Comparison of ENCODE assay signal across 8 mouse cellular contexts in genomic region chr2:131561891-131562585, GRCm38 (mm10). TPM values are rescaled to one million over a fixed set of nuclear protein-coding genes. Genes with fewer than 3 reads are reported as not detected.
DNase-seq lines count a peak whose midpoint lies in the region; ATAC-seq and TF ChIP-seq lines count a peak whose summit lies in the region.

Gene Adra1d, minus strand, starts transcription at chr2:131562283.

- H3K4me3 ChIP-seq in C2C12 (ENCODE audit: insufficient read depth, poor library complexity, severe bottlenecking): peak within 1 kb of the TSS; percentile 26
- peak within 1 kb of the TSS; percentile 56 for H3K4me3 ChIP-seq in embryonic facial prominence, embryonic 13.5 days
- H3K4me3 ChIP-seq in hindbrain, embryonic 13.5 days: peak within 1 kb of the TSS; percentile 52
- peak within 1 kb of the TSS; percentile 42 for H3K4me3 ChIP-seq in limb, embryonic 11.5 days (ENCODE audit: low read depth, low read length)
- H3K4me3 ChIP-seq in neural tube, embryonic 15.5 days (replicated peaks): peak within 1 kb of the TSS; percentile 47

- H3K27ac ChIP-seq in embryonic facial prominence, embryonic 13.5 days: no peak within 1 kb of the TSS
- no peak within 1 kb of the TSS for H3K27ac ChIP-seq in hindbrain, embryonic 13.5 days
- no peak within 1 kb of the TSS for H3K27ac ChIP-seq in limb, embryonic 11.5 days (replicated peaks; ENCODE audit: low read depth, low read length)
- no peak within 1 kb of the TSS for H3K27ac ChIP-seq in neural tube, embryonic 15.5 days (replicated peaks)

- H3K79me3 ChIP-seq in C2C12 (ENCODE audit: low read depth): no peaks in the 10 kb centered on the region

- peak within 1 kb of the TSS; percentile 87 for H3K4me2 ChIP-seq in embryonic facial prominence, embryonic 13.5 days
- peak within 1 kb of the TSS; percentile 78 for H3K4me2 ChIP-seq in hindbrain, embryonic 13.5 days
- peak within 1 kb of the TSS; percentile 77 for H3K4me2 ChIP-seq in limb, embryonic 11.5 days (ENCODE audit: low read depth, severe bottlenecking)
- peak within 1 kb of the TSS; percentile 89 for H3K4me2 ChIP-seq in neural tube, embryonic 15.5 days

- WGBS in embryonic facial prominence, embryonic 13.5 days: 1% methylated on average over 77 of the region's 82 CpGs
- WGBS in hindbrain, embryonic 13.5 days: under 1% methylated on average over 70 of the region's 82 CpGs
- under 1% methylated on average over 54 of the region's 82 CpGs for WGBS in limb, embryonic 11.5 days
- WGBS in neural tube, embryonic 15.5 days: under 1% methylated on average over 59 of the region's 82 CpGs

- peak within 1 kb of the TSS; percentile 63 for H3ac ChIP-seq in C2C12 (ENCODE audit: control insufficient read depth, insufficient read length, low read depth)

- H3K4me1 ChIP-seq in embryonic facial prominence, embryonic 13.5 days: peaks cover 21% of the 10 kb centered on the region
- peaks cover 19% of the 10 kb centered on the region for H3K4me1 ChIP-seq in hindbrain, embryonic 13.5 days (replicated peaks)
- H3K4me1 ChIP-seq in limb, embryonic 11.5 days (ENCODE audit: control insufficient read depth, insufficient read depth, low read length): 0 out of 2 replicates have a peak, but pooled peaks cover 2% of the 10 kb centered on the region
- peaks cover 25% of the 10 kb centered on the region for H3K4me1 ChIP-seq in neural tube, embryonic 15.5 days

- H3K79me2 ChIP-seq in C2C12 (ENCODE audit: control insufficient read depth, insufficient read depth): no peaks in the 10 kb centered on the region

- no peak for DNase-seq in frontal cortex, postnatal 14 days (ENCODE audit: low spot score in 2 of 2)
- DNase-seq in limb, embryonic 11.5 days (ENCODE audit: low spot score): peak; percentile 57

- no peak for TF ChIP-seq CTCF in C2C12 (IDR thresholded peaks at IDR 0.05; ENCODE audit: control insufficient read depth, insufficient read depth, insufficient read length)

- ATAC-seq in frontal cortex, adult (ENCODE audit: low TSS enrichment): peak; percentile 2; the same call in 1 of the 2 replicates
- ATAC-seq in embryonic facial prominence, embryonic 13.5 days (ENCODE audit: insufficient number of reproducible peaks, insufficient read depth, low FRiP score, low TSS enrichment, low read depth): no peak
- ATAC-seq in hindbrain, embryonic 13.5 days (ENCODE audit: low FRiP score): peak; percentile 62
- ATAC-seq in limb, embryonic 11.5 days (ENCODE audit: insufficient number of reproducible peaks, low FRiP score, low TSS enrichment, low read depth): peak; percentile 63
- ATAC-seq in neural tube, embryonic 15.5 days (ENCODE audit: low FRiP score): peak; percentile 64
- ATAC-seq in monocyte, adult 5-6 weeks (replicated peaks; ENCODE audit: insufficient number of reproducible peaks, low FRiP score, low TSS enrichment, poor library complexity, severe bottlenecking): no peak

- H3K9ac ChIP-seq in embryonic facial prominence, embryonic 13.5 days: peak within 1 kb of the TSS; percentile 69
- H3K9ac ChIP-seq in hindbrain, embryonic 13.5 days: peak within 1 kb of the TSS; percentile 66
- peak within 1 kb of the TSS; percentile 43 for H3K9ac ChIP-seq in limb, embryonic 11.5 days (ENCODE audit: low read length)
- H3K9ac ChIP-seq in neural tube, embryonic 15.5 days (replicated peaks): peak within 1 kb of the TSS; percentile 37

- H3K27me3 ChIP-seq in C2C12 (ENCODE audit: control insufficient read depth, insufficient read depth, insufficient read length): no peaks in the 10 kb centered on the region
- H3K27me3 ChIP-seq in embryonic facial prominence, embryonic 13.5 days: peaks cover 93% of the 10 kb centered on the region
- peaks cover 91% of the 10 kb centered on the region for H3K27me3 ChIP-seq in hindbrain, embryonic 13.5 days
- peaks cover 61% of the 10 kb centered on the region for H3K27me3 ChIP-seq in limb, embryonic 11.5 days (ENCODE audit: control insufficient read depth, insufficient read depth, low read length)
- H3K27me3 ChIP-seq in neural tube, embryonic 15.5 days (replicated peaks): peaks cover 76% of the 10 kb centered on the region

- H3K9me3 ChIP-seq in embryonic facial prominence, embryonic 13.5 days: no peaks in the 10 kb centered on the region
- H3K9me3 ChIP-seq in hindbrain, embryonic 13.5 days: no peaks in the 10 kb centered on the region
- H3K9me3 ChIP-seq in limb, embryonic 11.5 days (ENCODE audit: control insufficient read depth, low read length): no peaks in the 10 kb centered on the region
- no peaks in the 10 kb centered on the region for H3K9me3 ChIP-seq in neural tube, embryonic 15.5 days (replicated peaks)

- H3K36me3 ChIP-seq in C2C12 (ENCODE audit: control insufficient read depth, insufficient read depth): no peaks in the 10 kb centered on the region
- no peaks in the 10 kb centered on the region for H3K36me3 ChIP-seq in embryonic facial prominence, embryonic 13.5 days
- H3K36me3 ChIP-seq in hindbrain, embryonic 13.5 days: no peaks in the 10 kb centered on the region
- H3K36me3 ChIP-seq in limb, embryonic 11.5 days (ENCODE audit: control insufficient read depth, insufficient read depth, low read length): no peaks in the 10 kb centered on the region
- H3K36me3 ChIP-seq in neural tube, embryonic 15.5 days: no peaks in the 10 kb centered on the region

TF ChIP-seq in C2C12, 6 proteins besides CTCF, POLR2A, EP300 and RAD21:
- TF ChIP-seq CEBPB (IDR thresholded peaks at IDR 0.05; ENCODE audit: low read depth) (no peak), MYOD1 (IDR thresholded peaks at IDR 0.05; ENCODE audit: control insufficient read depth, insufficient read length, low read depth) (no peak), MYOG (IDR thresholded peaks at IDR 0.05; ENCODE audit: control insufficient read depth, extremely low read depth, insufficient read length) (no peak), MAX (IDR thresholded peaks at IDR 0.05) (no peak), FOSL1 (IDR thresholded peaks at IDR 0.05; ENCODE audit: insufficient read depth, low read length, poor library complexity, severe bottlenecking) (no peak), USF1 (IDR thresholded peaks at IDR 0.05; ENCODE audit: low read depth) (no peak)

RNA-seq across cellular contexts. Expression of gene Adra1d, which starts in this region (rescaled TPM):
- polyA plus RNA-seq in C2C12 (2012; fragmentation: generic; extraction: Trizol): 1.7 TPM
- polyA plus RNA-seq in embryonic facial prominence, embryonic 13.5 days (2015; fragmentation: Nextera tagmentation; extraction: Ambion mirVana): 0.51 and 0.58 TPM in 2 replicates
- 0.10 and 0.25 TPM in 2 replicates for polyA plus RNA-seq in hindbrain, embryonic 13.5 days (2015; fragmentation: Nextera tagmentation; extraction: Ambion mirVana)
- not detected in 2 replicates for polyA plus RNA-seq in limb, embryonic 11.5 days (2014; fragmentation: Nextera tagmentation; extraction: Ambion mirVana)
- 0.83 and 0.92 TPM in 2 replicates for polyA plus RNA-seq in neural tube, embryonic 15.5 days (2015; fragmentation: Nextera tagmentation; extraction: Ambion mirVana)
- not detected in 3 replicates for total RNA-seq in monocyte, adult 5-6 weeks (2017)

Comparison
In these comparisons a context has a peak if more than half of its experiments do, and no peak if none do; other contexts are left out.
1. Peak in ATAC-seq, H3K4me3 ChIP-seq, H3K9ac ChIP-seq and H3K4me2 ChIP-seq in hindbrain, embryonic 13.5 days; RNA of the gene not detected or under 1 TPM.
2. Peak in DNase-seq, ATAC-seq, H3K4me3 ChIP-seq, H3K9ac ChIP-seq and H3K4me2 ChIP-seq in limb, embryonic 11.5 days; RNA of the gene not detected or under 1 TPM.
3. Peak in ATAC-seq, H3K4me3 ChIP-seq, H3K9ac ChIP-seq and H3K4me2 ChIP-seq in neural tube, embryonic 15.5 days; RNA of the gene not detected or under 1 TPM.